Mouse (Mus musculus): ENCODE data around the gene Scimp.
"Not testable (repeated sequence)": the region's sequence is repeated elsewhere in the genome, so short reads cannot be mapped to it uniquely, and the experiment has no call there.

DNA sequence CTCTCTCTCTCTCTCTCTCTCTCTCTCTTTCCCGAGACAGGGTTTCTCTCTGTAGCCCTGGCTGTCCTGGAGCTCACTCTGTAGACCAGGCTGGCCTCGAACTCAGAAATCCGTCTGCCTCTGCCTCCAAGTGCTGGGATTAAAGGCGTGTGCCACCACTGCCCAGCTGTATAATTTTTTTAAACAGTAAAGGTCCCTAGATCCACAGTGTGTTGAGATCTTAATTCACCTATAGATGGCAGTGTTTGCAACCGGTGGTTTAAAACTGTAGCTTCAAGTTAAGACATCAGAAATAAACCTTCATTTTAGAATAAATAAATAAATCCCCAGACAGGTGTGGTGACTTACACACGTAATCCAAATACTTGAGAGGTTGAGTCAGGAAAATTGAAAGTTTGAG lies 34.3 kb downstream of the Scimp start:
- TF ChIP-seq CTCF (IDR thresholded peaks at IDR 0.05; ENCODE audit: low read depth, low read length): peak; percentile 57
- not testable (repeated sequence) for TF ChIP-seq POLR2A (IDR thresholded peaks at IDR 0.05; ENCODE audit: extremely low read depth, insufficient read depth, low read length)

Measured in liver, adult 2 months (tissue).